Mouse (Mus musculus) kidney, embryonic 14.5 days (tissue): ENCODE data around the gene Zfp398. TPM values are rescaled to one million over a fixed set of nuclear protein-coding genes. Genes with fewer than 3 reads are reported as not detected.
"Not testable (repeated sequence)": the region's sequence is repeated elsewhere in the genome, so short reads cannot be mapped to it uniquely, and the experiment has no call there.

Experiments used
- ATAC-seq: fragments of 200-750 bp; cut with Nextera tagmentation; 2 replicates; pipeline ENCODE4 v1.8.0; 2017; ENCODE audit warnings: moderate number of reproducible peaks, mild to moderate bottlenecking, moderate TSS enrichment, moderate library complexity; ENCODE audit not compliant: low FRiP score, low TSS enrichment
- H3K27ac ChIP-seq: fragments of 300-500 bp; sonication (generic); 2 replicates; pipeline ENCODE4 v1.5.1; 2014; ENCODE audit warnings: low read depth, mild to moderate bottlenecking, low read length, moderate library complexity, mixed read lengths
- H3K27me3 ChIP-seq: fragments of 300-500 bp; sonication (generic); 2 replicates; pipeline ENCODE4 v1.6.1; 2014; ENCODE audit warnings: mild to moderate bottlenecking, low read length; ENCODE audit not compliant: control insufficient read depth, insufficient read depth
- H3K36me3 ChIP-seq: fragments of 300-500 bp; sonication (generic); 2 replicates; pipeline ENCODE4 v1.6.1; 2014; ENCODE audit warnings: low read length, mixed read lengths; ENCODE audit not compliant: control insufficient read depth, insufficient read depth
- H3K4me1 ChIP-seq: fragments of 300-500 bp; sonication (generic); 2 replicates; pipeline ENCODE4 v1.6.1; 2014; ENCODE audit warnings: low read length, mixed read lengths; ENCODE audit not compliant: control insufficient read depth, insufficient read depth
- H3K4me2 ChIP-seq: fragments of 300-500 bp; sonication (generic); replicated peaks from 2 replicates; pipeline ENCODE4 v1.6.1; 2014; ENCODE audit warnings: low read depth, mild to moderate bottlenecking, low read length
- H3K4me3 ChIP-seq: fragments of 300-500 bp; sonication (generic); 2 replicates; pipeline ENCODE4 v1.5.1; 2014; ENCODE audit warnings: mild to moderate bottlenecking, low read length
- H3K9ac ChIP-seq: fragments of 300-500 bp; sonication (generic); 2 replicates; pipeline ENCODE4 v1.6.1; 2014; ENCODE audit warnings: low read depth, mild to moderate bottlenecking, low read length, moderate library complexity
- H3K9me3 ChIP-seq: fragments of 300-500 bp; sonication (generic); 2 replicates; pipeline ENCODE4 v1.6.1; 2016; ENCODE audit warnings: low read length; ENCODE audit not compliant: control insufficient read depth
- WGBS: fragments of 180-500 bp; shearing (Covaris S2); extraction: QIAGEN DNeasy Blood & Tissue Kit; methylation state at CpG from one replicate; pipeline ENCODE4 v1.1.7; 2014; 5-methylcytosine and 5-hydroxymethylcytosine counted together
- polyA plus RNA-seq: library from polyadenylated mRNA; unstranded; fragments of >200 nt; fragmentation: Nextera tagmentation; extraction: Ambion mirVana; gene quantifications from 2 replicates; pipeline ENCODE4 v1.2.1, GENCODE M21; 2014

Zfp398 gene
- polyA plus RNA-seq, 1 experiment from 2014 or later, result 11.6 TPM

- Histone ChIP-seq H3K36me3 (no peaks in the 10 kb centered on the region), H3K27me3 (no peaks in the 10 kb centered on the region), H3K4me3 (no peak overlapping the region), H3K9me3 (no peaks in the 10 kb centered on the region), H3K4me2 (no peak overlapping the region), H3K27ac (no peak overlapping the region), H3K9ac (no peak overlapping the region), H3K4me1 (peaks cover 8% of the 10 kb centered on the region; the same call in 1 of the 2 replicates)
- WGBS, result 76% methylated on average over 1 of the region's 1 CpGs
- ATAC-seq, result no peak
These were observed 3.2 kb upstream of the Zfp398 start for GRCm38 (mm10) chr6:47832220-47832619.

GRCm38 (mm10) chr6:47835984-47836521 lies 592 bp downstream of the Zfp398 start:
- ATAC-seq, result peak; percentile 85
- Histone ChIP-seq H3K4me3 (peak overlapping the region; percentile 96), H3K27me3 (no peaks in the 10 kb centered on the region), H3K9ac (peak overlapping the region; percentile 94), H3K36me3 (peaks cover 7% of the 10 kb centered on the region; the same call in 1 of the 2 replicates), H3K4me2 (peak overlapping the region; percentile 59), H3K27ac (peak overlapping the region; percentile 92), H3K9me3 (no peaks in the 10 kb centered on the region), H3K4me1 (no peaks in the 10 kb centered on the region)
- under 1% methylated on average over 49 of the region's 49 CpGs for WGBS

- WGBS, result 81% methylated on average over 2 of the region's 2 CpGs
- peaks cover 11% of the 10 kb centered on the region; the same call in 1 of the 2 replicates for H3K36me3 ChIP-seq
These were observed 2.2 kb downstream of the Zfp398 start for GRCm38 (mm10) chr6:47837630-47838029.

GRCm38 (mm10) chr6:47841077-47841476 lies 5.6 kb downstream of the Zfp398 start:
- 83% methylated on average over 1 of the region's 1 CpGs for WGBS
- no peaks in the 10 kb centered on the region for H3K4me1 ChIP-seq

More at GRCm38 (mm10) chr6:47837630-47838029, 2.2 kb downstream of the Zfp398 start:
- no peaks in the 10 kb centered on the region for H3K4me1 ChIP-seq
- no peak for ATAC-seq
- no peaks in the 10 kb centered on the region for H3K9me3 ChIP-seq
- H3K4me2 ChIP-seq, result no peak overlapping the region
- no peak overlapping the region for H3K9ac ChIP-seq
- no peak overlapping the region for H3K27ac ChIP-seq
- H3K4me3 ChIP-seq, result no peak overlapping the region
- no peaks in the 10 kb centered on the region for H3K27me3 ChIP-seq

GRCm38 (mm10) chr6:47841831-47842230 lies 6.4 kb downstream of the Zfp398 start:
- 95% methylated on average over 2 of the region's 2 CpGs for WGBS
- Histone ChIP-seq H3K36me3 (peaks cover 11% of the 10 kb centered on the region; the same call in 1 of the 2 replicates), H3K9ac (no peak overlapping the region), H3K4me1 (no peaks in the 10 kb centered on the region), H3K9me3 (no peaks in the 10 kb centered on the region), H3K4me3 (no peak overlapping the region), H3K27ac (no peak overlapping the region), H3K4me2 (no peak overlapping the region), H3K27me3 (no peaks in the 10 kb centered on the region)
- no peak for ATAC-seq

More at GRCm38 (mm10) chr6:47841077-47841476, 5.6 kb downstream of the Zfp398 start:
- Histone ChIP-seq H3K4me3 (no peak overlapping the region), H3K36me3 (peaks cover 11% of the 10 kb centered on the region; the same call in 1 of the 2 replicates), H3K9me3 (no peaks in the 10 kb centered on the region), H3K27me3 (no peaks in the 10 kb centered on the region), H3K4me2 (no peak overlapping the region), H3K9ac (no peak overlapping the region), H3K27ac (no peak overlapping the region)
- ATAC-seq, result no peak

- no peak for ATAC-seq
- Histone ChIP-seq H3K9me3 (no peaks in the 10 kb centered on the region), H3K4me3 (no peak overlapping the region), H3K27me3 (no peaks in the 10 kb centered on the region), H3K36me3 (peaks cover 11% of the 10 kb centered on the region; the same call in 1 of the 2 replicates), H3K27ac (no peak overlapping the region), H3K9ac (no peak overlapping the region), H3K4me1 (no peaks in the 10 kb centered on the region), H3K4me2 (no peak overlapping the region)
- WGBS, result 100% methylated on average over 1 of the region's 1 CpGs
These were observed 6.9 kb downstream of the Zfp398 start for GRCm38 (mm10) chr6:47842337-47842736.

GRCm38 (mm10) chr6:47845779-47846178 lies 10.3 kb downstream of the Zfp398 start:
- Histone ChIP-seq H3K4me2 (no peak overlapping the region), H3K4me3 (no peak overlapping the region), H3K4me1 (no peaks in the 10 kb centered on the region), H3K27me3 (no peaks in the 10 kb centered on the region), H3K27ac (no peak overlapping the region), H3K9ac (no peak overlapping the region), H3K9me3 (no peaks in the 10 kb centered on the region), H3K36me3 (peaks cover 6% of the 10 kb centered on the region; the same call in 1 of the 2 replicates)
- no peak for ATAC-seq

- Histone ChIP-seq H3K4me3 (no peak overlapping the region), H3K27me3 (no peaks in the 10 kb centered on the region), H3K9me3 (no peaks in the 10 kb centered on the region), H3K4me1 (no peaks in the 10 kb centered on the region), H3K27ac (no peak overlapping the region), H3K4me2 (no peak overlapping the region), H3K9ac (no peak overlapping the region), H3K36me3 (peaks cover 24% of the 10 kb centered on the region)
- no peak for ATAC-seq
- 94% methylated on average over 6 of the region's 6 CpGs for WGBS
These were observed 21.8 kb downstream of the Zfp398 start for GRCm38 (mm10) chr6:47857241-47857640.

- not testable (repeated sequence) for H3K4me1 ChIP-seq, H3K9me3 ChIP-seq, H3K4me2 ChIP-seq, H3K27ac ChIP-seq, H3K27me3 ChIP-seq, ATAC-seq, H3K4me3 ChIP-seq, H3K9ac ChIP-seq
- peaks cover 27% of the 10 kb centered on the region for H3K36me3 ChIP-seq
- WGBS, result 95% methylated on average over 3 of the region's 3 CpGs
These were observed 22.3 kb downstream of the Zfp398 start for GRCm38 (mm10) chr6:47857729-47858128.
